In the genomic region with DNA sequence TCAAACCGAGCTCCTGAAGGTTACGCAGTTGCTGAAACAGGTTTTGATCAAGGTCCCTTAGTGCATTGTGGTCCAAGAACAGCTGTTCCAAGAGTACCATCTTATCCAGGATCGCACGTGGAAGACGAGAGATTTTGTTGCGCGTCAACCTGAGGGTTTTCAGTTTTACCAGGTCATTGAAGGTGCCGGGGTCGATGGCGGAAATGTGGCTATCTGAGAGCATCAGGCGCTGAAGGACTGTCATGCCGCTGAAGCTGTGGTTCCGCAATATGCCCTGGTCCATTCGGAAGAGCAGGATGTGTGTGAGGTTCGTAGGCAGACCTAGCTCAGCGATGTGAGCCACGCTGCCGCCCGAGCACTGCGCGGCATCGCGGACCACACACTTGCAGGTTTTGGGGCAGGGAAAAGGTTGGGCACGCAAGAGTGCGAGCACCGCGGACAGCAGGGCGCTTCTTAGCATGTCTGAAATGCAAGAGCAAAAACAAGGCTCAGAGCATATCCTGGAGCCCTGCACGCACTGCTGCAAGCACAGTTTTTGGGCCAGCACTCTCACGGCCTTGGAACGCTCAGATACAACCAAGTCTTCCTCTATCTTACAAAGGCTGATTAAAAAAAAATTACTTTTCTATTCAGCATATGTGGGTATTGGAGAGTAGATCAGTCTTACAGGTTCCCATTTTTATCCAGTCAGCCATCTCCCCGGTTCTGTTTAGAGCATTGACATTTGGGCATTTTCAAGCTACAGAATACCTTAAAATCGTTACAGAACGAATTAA, we compare ENCODE assay signal across 9 mouse cellular contexts. TPM values are rescaled to one million over a fixed set of nuclear protein-coding genes. Genes with fewer than 3 reads are reported as not detected.
DNase-seq lines count a peak whose midpoint lies in the region; ATAC-seq and TF ChIP-seq lines count a peak whose summit lies in the region.
"Had no signal": no experiment of that assay in that cellular context is flagged by ENCODE, and none has a peak within 500 bp of the region (broad histone marks: within the 10 kb centered on the region; RNA-seq: fewer than 3 reads in every experiment).

No protein-coding gene starts in this region.

- H3K36me3 ChIP-seq in forebrain, embryonic 11.5 days (ENCODE audit: control insufficient read depth, insufficient read depth, low read length) = no peaks in the 10 kb centered on the region
- H3K36me3 ChIP-seq in intestine, postnatal 0 days (ENCODE audit: control insufficient read depth, insufficient read depth) = no peaks in the 10 kb centered on the region
- peaks cover 47% of the 10 kb centered on the region for H3K36me3 ChIP-seq in megakaryocyte, embryonic 14.5 days (replicated peaks; ENCODE audit: low read length)
- H3K36me3 ChIP-seq in stomach, embryonic 16.5 days (ENCODE audit: control insufficient read depth, insufficient read depth, low read length) = no peaks in the 10 kb centered on the region

- no peak for TF ChIP-seq CTCF in lung, adult 2 months (IDR thresholded peaks at IDR 0.05; ENCODE audit: insufficient read depth, low read length)
- TF ChIP-seq CTCF in brain, embryonic 14.5 days (IDR thresholded peaks at IDR 0.05; ENCODE audit: borderline replicate concordance, extremely low read depth, insufficient read depth, insufficient read length) = no peak
- TF ChIP-seq CTCF in intestine, postnatal 0 days (IDR thresholded peaks at IDR 0.05; ENCODE audit: low read depth) = no peak

- H3K4me1 ChIP-seq in lung, adult 2 months (ENCODE audit: control insufficient read depth, insufficient read depth, low read length) = peaks cover 10% of the 10 kb centered on the region
- H3K4me1 ChIP-seq in forebrain, embryonic 11.5 days (replicated peaks; ENCODE audit: control insufficient read depth, insufficient read depth, low read length) = peaks cover 11% of the 10 kb centered on the region
- peaks cover 7% of the 10 kb centered on the region; the same call in 1 of the 2 replicates for H3K4me1 ChIP-seq in intestine, postnatal 0 days (replicated peaks; ENCODE audit: control insufficient read depth, insufficient read depth, low read length)
- H3K4me1 ChIP-seq in megakaryocyte, embryonic 14.5 days = peaks cover 75% of the 10 kb centered on the region
- peaks cover 13% of the 10 kb centered on the region for H3K4me1 ChIP-seq in stomach, embryonic 16.5 days (ENCODE audit: control insufficient read depth, insufficient read depth, low read length)

- H3K27me3 ChIP-seq in forebrain, embryonic 11.5 days (ENCODE audit: control insufficient read depth, insufficient read depth, low read length) = peaks cover 44% of the 10 kb centered on the region
- H3K27me3 ChIP-seq in intestine, postnatal 0 days (replicated peaks; ENCODE audit: control insufficient read depth, insufficient read depth, low read length) = peaks cover 18% of the 10 kb centered on the region
- no peaks in the 10 kb centered on the region for H3K27me3 ChIP-seq in megakaryocyte, embryonic 14.5 days (replicated peaks)
- H3K27me3 ChIP-seq in stomach, embryonic 16.5 days (ENCODE audit: control insufficient read depth, insufficient read depth, low read length) = peaks cover 26% of the 10 kb centered on the region

- DNase-seq in lung, adult 2 months = peak; percentile 13
- no peak for DNase-seq in lung, postnatal 25 days (ENCODE audit: low spot score)
- peak; percentile 51 for DNase-seq in brain, embryonic 14.5 days (ENCODE audit: low read depth)
- DNase-seq in forebrain, embryonic 11.5 days (ENCODE audit: low spot score) = peak; percentile 66
- DNase-seq in gastrocnemius, postnatal 10 days = no peak

- peak overlapping the region; percentile 100 for H3K4me2 ChIP-seq in forebrain, embryonic 11.5 days (ENCODE audit: low read depth, low read length, severe bottlenecking)
- H3K4me2 ChIP-seq in intestine, postnatal 0 days (replicated peaks; ENCODE audit: low read depth) = peak overlapping the region; percentile 97
- H3K4me2 ChIP-seq in stomach, embryonic 16.5 days (ENCODE audit: low read depth, low read length) = peak overlapping the region; percentile 100

- ATAC-seq in forebrain, embryonic 11.5 days (replicated peaks; ENCODE audit: low FRiP score) = no peak
- ATAC-seq in intestine, postnatal 0 days = peak; percentile 16
- ATAC-seq in stomach, embryonic 16.5 days (ENCODE audit: insufficient read depth, low FRiP score) = no peak

- peak overlapping the region; percentile 16 for H3K4me3 ChIP-seq in lung, adult 2 months (replicated peaks; ENCODE audit: extremely low read depth, low read depth, low read length)
- H3K4me3 ChIP-seq in forebrain, embryonic 11.5 days (ENCODE audit: low read depth, low read length) = peak overlapping the region; percentile 55
- H3K4me3 ChIP-seq in intestine, postnatal 0 days (ENCODE audit: low read depth, low read length) = peak overlapping the region; percentile 54
- H3K4me3 ChIP-seq in megakaryocyte, embryonic 14.5 days (replicated peaks) = peak overlapping the region; percentile 94
- peak overlapping the region; percentile 66 for H3K4me3 ChIP-seq in stomach, embryonic 16.5 days (replicated peaks; ENCODE audit: low read length)

- no peak for TF ChIP-seq POLR2A in lung, adult 2 months (IDR thresholded peaks at IDR 0.05; ENCODE audit: borderline replicate concordance, extremely low read depth, low read depth, low read length)
- no peak for TF ChIP-seq POLR2A in brain, embryonic 14.5 days (IDR thresholded peaks at IDR 0.05; ENCODE audit: borderline replicate concordance, extremely low read depth, insufficient read depth, insufficient read length, poor library complexity, severe bottlenecking)

- H3K9me3 ChIP-seq in forebrain, embryonic 11.5 days (ENCODE audit: control insufficient read depth, low read length) = no peaks in the 10 kb centered on the region
- no peaks in the 10 kb centered on the region for H3K9me3 ChIP-seq in intestine, postnatal 0 days (ENCODE audit: control insufficient read depth)
- no peaks in the 10 kb centered on the region for H3K9me3 ChIP-seq in megakaryocyte, embryonic 14.5 days
- no peaks in the 10 kb centered on the region for H3K9me3 ChIP-seq in stomach, embryonic 16.5 days (replicated peaks; ENCODE audit: control insufficient read depth, low read length)

- no peak overlapping the region for H3K27ac ChIP-seq in forebrain, embryonic 11.5 days (ENCODE audit: low read depth, low read length)
- H3K27ac ChIP-seq in intestine, postnatal 0 days (ENCODE audit: low read depth, low read length) = no peak overlapping the region
- H3K27ac ChIP-seq in stomach, embryonic 16.5 days (ENCODE audit: low read length) = no peak overlapping the region

- H3K9ac ChIP-seq in forebrain, embryonic 11.5 days (ENCODE audit: low read length) = peak overlapping the region; percentile 29
- H3K9ac ChIP-seq in intestine, postnatal 0 days (ENCODE audit: low read depth, low read length) = peak overlapping the region; percentile 44; the same call in 1 of the 2 replicates
- H3K9ac ChIP-seq in stomach, embryonic 16.5 days (ENCODE audit: low read length) = peak overlapping the region; percentile 73

- WGBS in lung, adult 2 months = 12% methylated on average over 34 of the region's 34 CpGs
- WGBS in forebrain, embryonic 11.5 days = 4% methylated on average over 34 of the region's 34 CpGs
- WGBS in intestine, postnatal 0 days = 8% methylated on average over 34 of the region's 34 CpGs
- 6% methylated on average over 34 of the region's 34 CpGs for WGBS in stomach, embryonic 16.5 days

RNA-seq across cellular contexts. Expression of a gene that starts 1.0 kb away (rescaled TPM):
- polyA plus RNA-seq in lung, adult 2 months (2012; rRNA removed) = 4.3 and 6.5 TPM in 2 replicates
- 0.57 and 0.96 TPM in 2 replicates for polyA plus RNA-seq in brain, embryonic 14.5 days (2012; rRNA removed)
- 1.7 and 2.0 TPM in 2 replicates for polyA plus RNA-seq in forebrain, embryonic 11.5 days (2014; fragmentation: Nextera tagmentation; extraction: Ambion mirVana)
- 0.13 TPM in 2 replicates for polyA plus RNA-seq in intestine, postnatal 0 days (2015; fragmentation: Nextera tagmentation; extraction: Ambion mirVana)
- polyA plus RNA-seq in megakaryocyte, embryonic 14.5 days (2012; ENCODE audit: insufficient read depth, low replicate concordance) = 1,707 and 3,704 TPM in 2 replicates
- polyA plus RNA-seq in stomach, embryonic 16.5 days (2015; fragmentation: Nextera tagmentation; extraction: Ambion mirVana) = 0.52 and 0.54 TPM in 2 replicates
- total RNA-seq in gastrocnemius, postnatal 10 days (2021) = under 1 TPM; 0.16 to 0.56 TPM

RNA-seq across cellular contexts. Expression of a gene that starts 26.5 kb away (rescaled TPM):
- 0.03 and 0.04 TPM in 2 replicates for polyA plus RNA-seq in lung, adult 2 months (2012; rRNA removed)
- 0.15 and 0.41 TPM in 2 replicates for polyA plus RNA-seq in brain, embryonic 14.5 days (2012; rRNA removed)
- polyA plus RNA-seq in forebrain, embryonic 11.5 days (2014; fragmentation: Nextera tagmentation; extraction: Ambion mirVana) = 0.40 and 1.1 TPM in 2 replicates
- 0.30 and 0.34 TPM in 2 replicates for polyA plus RNA-seq in intestine, postnatal 0 days (2015; fragmentation: Nextera tagmentation; extraction: Ambion mirVana)
- 0.11 TPM in 1 of 2 replicates, not detected in the other for polyA plus RNA-seq in megakaryocyte, embryonic 14.5 days (2012; ENCODE audit: insufficient read depth, low replicate concordance)
- polyA plus RNA-seq in stomach, embryonic 16.5 days (2015; fragmentation: Nextera tagmentation; extraction: Ambion mirVana) = 0.28 and 0.55 TPM in 2 replicates
- 1 to 10 TPM in 1 of 2 experiments, under 1 TPM in 1; 0.80 to 2.0 TPM for total RNA-seq in gastrocnemius, postnatal 10 days (2021)
- polyA plus RNA-seq: frontal cortex, adult 2 months had no signal

RNA-seq across cellular contexts. Expression of a gene that starts 42.3 kb away (rescaled TPM):
- 0.34 and 1.0 TPM in 2 replicates for polyA plus RNA-seq in lung, adult 2 months (2012; rRNA removed)
- not detected in 2 replicates for polyA plus RNA-seq in brain, embryonic 14.5 days (2012; rRNA removed)
- not detected in 2 replicates for polyA plus RNA-seq in forebrain, embryonic 11.5 days (2014; fragmentation: Nextera tagmentation; extraction: Ambion mirVana)
- 0.08 and 0.09 TPM in 2 replicates for polyA plus RNA-seq in intestine, postnatal 0 days (2015; fragmentation: Nextera tagmentation; extraction: Ambion mirVana)
- polyA plus RNA-seq in megakaryocyte, embryonic 14.5 days (2012; ENCODE audit: insufficient read depth, low replicate concordance) = not detected in 2 replicates
- polyA plus RNA-seq in stomach, embryonic 16.5 days (2015; fragmentation: Nextera tagmentation; extraction: Ambion mirVana) = 0.17 and 0.26 TPM in 2 replicates
- under 1 TPM in 1 of 2 experiments, not detected in 1; 0.11 TPM for total RNA-seq in gastrocnemius, postnatal 10 days (2021)
- polyA plus RNA-seq: frontal cortex, adult 2 months had no signal

Comparison
In these comparisons a context has a peak if more than half of its experiments do, and no peak if none do; other contexts are left out.
1. DNase-seq: peak in lung, adult 2 months (single experiment), brain, embryonic 14.5 days (single experiment) and forebrain, embryonic 11.5 days (single experiment); none in lung, postnatal 25 days (single experiment) and gastrocnemius, postnatal 10 days (single experiment).
2. H3K4me3 ChIP-seq: peak in every context shown above with its lines; median percentile 94 in megakaryocyte, embryonic 14.5 days; 66 in stomach, embryonic 16.5 days; 55 in forebrain, embryonic 11.5 days; 54 in intestine, postnatal 0 days; 16 in lung, adult 2 months.
3. RNA of a gene that starts 1.0 kb away (polyA plus RNA-seq): 1,707 to 3,704 TPM in megakaryocyte, embryonic 14.5 days; 4.3 to 6.5 TPM in lung, adult 2 months, 1.7 to 2.0 TPM in forebrain, embryonic 11.5 days, 0.57 to 0.96 TPM in brain, embryonic 14.5 days, 0.52 to 0.54 TPM in stomach, embryonic 16.5 days and 0.13 TPM in intestine, postnatal 0 days; every median in the first group is over 100 times any median in the second.
4. Peak in every context shown above with its lines, with median percentiles within 50 percentile points of each other: H3K4me2 ChIP-seq and H3K9ac ChIP-seq.